Mouse (Mus musculus): Measurements from ENCODE around the gene Chst13. TPM values are rescaled to one million over a fixed set of nuclear protein-coding genes. Genes with fewer than 3 reads are reported as not detected.

Gene Chst13
- polyA plus RNA-seq, 1 experiment = 0.05 TPM

DNA sequence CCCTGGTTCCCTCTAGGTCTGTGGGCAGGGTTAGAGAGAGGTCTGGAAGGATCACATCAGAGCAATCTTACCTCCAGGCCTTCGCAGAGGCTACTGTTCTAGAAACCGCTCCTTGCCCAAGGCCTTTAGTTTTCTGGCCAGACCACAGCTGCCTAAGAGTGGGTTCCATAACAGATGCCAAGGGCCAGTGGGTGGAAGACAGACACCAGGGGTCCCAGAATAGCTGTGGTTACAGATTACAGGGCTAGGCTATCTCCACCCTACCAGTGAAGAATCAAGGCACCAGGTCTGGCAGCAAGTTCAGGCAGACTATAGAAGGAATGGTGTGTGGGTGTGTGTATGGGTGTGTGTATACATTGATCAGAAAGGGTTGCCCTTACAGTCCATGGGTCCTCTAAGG is 6.0 kb downstream of the Chst13 start:
- H3K79me3 ChIP-seq (ENCODE audit: low read depth) = no peaks in the 10 kb centered on the region
- no peaks in the 10 kb centered on the region for H3K27me3 ChIP-seq (ENCODE audit: control insufficient read depth, insufficient read depth, insufficient read length)
- TF ChIP-seq CTCF (IDR thresholded peaks at IDR 0.05; ENCODE audit: control insufficient read depth, insufficient read depth, insufficient read length) = no peak
- no peak for TF ChIP-seq MAX (IDR thresholded peaks at IDR 0.05)
- TF ChIP-seq CEBPB (IDR thresholded peaks at IDR 0.05; ENCODE audit: low read depth) = no peak
- no peak for TF ChIP-seq MYOD1 (IDR thresholded peaks at IDR 0.05; ENCODE audit: control insufficient read depth, insufficient read length, low read depth)
- TF ChIP-seq MYOG (IDR thresholded peaks at IDR 0.05; ENCODE audit: control insufficient read depth, extremely low read depth, insufficient read length) = no peak
- TF ChIP-seq FOSL1 (IDR thresholded peaks at IDR 0.05; ENCODE audit: insufficient read depth, low read length, poor library complexity, severe bottlenecking) = no peak
- TF ChIP-seq USF1 (IDR thresholded peaks at IDR 0.05; ENCODE audit: low read depth) = no peak
- H3ac ChIP-seq (ENCODE audit: control insufficient read depth, insufficient read length, low read depth) = no peak overlapping the region
- no peaks in the 10 kb centered on the region for H3K36me3 ChIP-seq (ENCODE audit: control insufficient read depth, insufficient read depth)
- no peaks in the 10 kb centered on the region for H3K79me2 ChIP-seq (ENCODE audit: control insufficient read depth, insufficient read depth)
- H3K4me3 ChIP-seq (ENCODE audit: insufficient read depth, poor library complexity, severe bottlenecking) = no peak overlapping the region

DNA sequence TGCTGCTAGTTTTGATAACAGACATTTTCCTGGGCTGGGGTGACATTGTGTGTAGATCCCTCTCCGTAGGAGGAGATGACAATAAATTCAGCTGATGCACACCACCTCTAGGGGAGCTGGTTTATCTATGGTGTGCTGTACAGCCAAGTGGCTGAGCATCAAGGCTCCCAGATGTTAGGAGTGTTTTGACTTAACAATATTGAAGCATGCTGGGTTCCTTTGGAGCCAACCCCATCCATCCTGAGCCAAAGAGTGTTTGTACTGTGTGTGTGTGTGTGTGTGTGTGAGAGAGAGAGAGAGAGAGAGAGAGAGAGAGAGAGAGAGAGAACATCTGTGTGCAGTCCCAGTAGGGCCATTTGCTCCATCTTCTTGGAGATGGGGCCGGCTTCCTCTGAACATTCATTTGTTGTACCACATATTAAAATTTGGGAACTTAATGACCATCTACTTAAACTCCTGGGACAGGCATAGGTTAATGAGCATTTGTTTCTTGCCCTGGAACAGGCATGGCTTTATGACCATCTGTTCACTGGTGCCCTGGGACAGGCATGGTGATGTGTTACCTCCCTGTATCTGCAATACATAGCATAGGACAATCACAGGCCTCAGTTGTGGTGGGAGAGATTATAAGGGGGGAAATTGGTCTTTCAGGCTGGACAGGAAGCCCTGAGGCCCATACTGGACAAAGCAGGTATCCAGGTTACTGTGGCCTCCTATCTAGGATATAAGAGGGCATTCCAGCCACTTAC is 7.3 kb downstream of the Chst13 start:
- H3K27me3 ChIP-seq (ENCODE audit: control insufficient read depth, insufficient read depth, insufficient read length) = no peaks in the 10 kb centered on the region
- no peaks in the 10 kb centered on the region for H3K79me3 ChIP-seq (ENCODE audit: low read depth)
- TF ChIP-seq FOSL1 (IDR thresholded peaks at IDR 0.05; ENCODE audit: insufficient read depth, low read length, poor library complexity, severe bottlenecking) (no peak), MAX (IDR thresholded peaks at IDR 0.05) (no peak), CTCF (IDR thresholded peaks at IDR 0.05; ENCODE audit: control insufficient read depth, insufficient read depth, insufficient read length) (no peak), USF1 (IDR thresholded peaks at IDR 0.05; ENCODE audit: low read depth) (no peak), CEBPB (IDR thresholded peaks at IDR 0.05; ENCODE audit: low read depth) (no peak), MYOD1 (IDR thresholded peaks at IDR 0.05; ENCODE audit: control insufficient read depth, insufficient read length, low read depth) (no peak), MYOG (IDR thresholded peaks at IDR 0.05; ENCODE audit: control insufficient read depth, extremely low read depth, insufficient read length) (no peak)
- H3K4me3 ChIP-seq (ENCODE audit: insufficient read depth, poor library complexity, severe bottlenecking) = no peak overlapping the region
- H3K36me3 ChIP-seq (ENCODE audit: control insufficient read depth, insufficient read depth) = no peaks in the 10 kb centered on the region
- no peaks in the 10 kb centered on the region for H3K79me2 ChIP-seq (ENCODE audit: control insufficient read depth, insufficient read depth)
- no peak overlapping the region for H3ac ChIP-seq (ENCODE audit: control insufficient read depth, insufficient read length, low read depth)

DNA sequence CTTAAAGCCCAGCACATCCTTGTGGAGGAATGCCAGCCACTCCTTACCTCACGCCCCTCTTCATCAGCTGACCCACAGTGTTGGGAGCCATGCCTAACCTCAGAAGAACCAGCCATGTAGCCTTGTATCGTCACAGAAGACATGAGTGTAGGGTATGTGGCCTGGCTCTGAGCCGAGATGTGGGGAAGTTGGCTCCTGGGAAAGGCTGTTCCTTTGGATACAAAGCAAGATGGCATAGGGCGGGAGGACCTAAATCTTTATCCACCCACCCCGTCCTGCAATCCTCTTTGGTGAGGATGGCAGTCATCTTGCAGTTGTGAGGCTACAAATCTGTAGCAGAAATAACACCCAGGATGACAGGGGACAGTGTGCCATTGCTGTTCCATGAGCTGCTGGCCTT is 9.0 kb downstream of the Chst13 start:
- H3K79me3 ChIP-seq (ENCODE audit: low read depth) = no peaks in the 10 kb centered on the region
- no peak overlapping the region for H3K4me3 ChIP-seq (ENCODE audit: insufficient read depth, poor library complexity, severe bottlenecking)
- TF ChIP-seq CEBPB (IDR thresholded peaks at IDR 0.05; ENCODE audit: low read depth) (no peak), CTCF (IDR thresholded peaks at IDR 0.05; ENCODE audit: control insufficient read depth, insufficient read depth, insufficient read length) (no peak), MAX (IDR thresholded peaks at IDR 0.05) (no peak), MYOD1 (IDR thresholded peaks at IDR 0.05; ENCODE audit: control insufficient read depth, insufficient read length, low read depth) (no peak), USF1 (IDR thresholded peaks at IDR 0.05; ENCODE audit: low read depth) (no peak), FOSL1 (IDR thresholded peaks at IDR 0.05; ENCODE audit: insufficient read depth, low read length, poor library complexity, severe bottlenecking) (no peak), MYOG (IDR thresholded peaks at IDR 0.05; ENCODE audit: control insufficient read depth, extremely low read depth, insufficient read length) (no peak)
- H3ac ChIP-seq (ENCODE audit: control insufficient read depth, insufficient read length, low read depth) = no peak overlapping the region
- no peaks in the 10 kb centered on the region for H3K27me3 ChIP-seq (ENCODE audit: control insufficient read depth, insufficient read depth, insufficient read length)
- H3K36me3 ChIP-seq (ENCODE audit: control insufficient read depth, insufficient read depth) = no peaks in the 10 kb centered on the region
- no peaks in the 10 kb centered on the region for H3K79me2 ChIP-seq (ENCODE audit: control insufficient read depth, insufficient read depth)

DNA sequence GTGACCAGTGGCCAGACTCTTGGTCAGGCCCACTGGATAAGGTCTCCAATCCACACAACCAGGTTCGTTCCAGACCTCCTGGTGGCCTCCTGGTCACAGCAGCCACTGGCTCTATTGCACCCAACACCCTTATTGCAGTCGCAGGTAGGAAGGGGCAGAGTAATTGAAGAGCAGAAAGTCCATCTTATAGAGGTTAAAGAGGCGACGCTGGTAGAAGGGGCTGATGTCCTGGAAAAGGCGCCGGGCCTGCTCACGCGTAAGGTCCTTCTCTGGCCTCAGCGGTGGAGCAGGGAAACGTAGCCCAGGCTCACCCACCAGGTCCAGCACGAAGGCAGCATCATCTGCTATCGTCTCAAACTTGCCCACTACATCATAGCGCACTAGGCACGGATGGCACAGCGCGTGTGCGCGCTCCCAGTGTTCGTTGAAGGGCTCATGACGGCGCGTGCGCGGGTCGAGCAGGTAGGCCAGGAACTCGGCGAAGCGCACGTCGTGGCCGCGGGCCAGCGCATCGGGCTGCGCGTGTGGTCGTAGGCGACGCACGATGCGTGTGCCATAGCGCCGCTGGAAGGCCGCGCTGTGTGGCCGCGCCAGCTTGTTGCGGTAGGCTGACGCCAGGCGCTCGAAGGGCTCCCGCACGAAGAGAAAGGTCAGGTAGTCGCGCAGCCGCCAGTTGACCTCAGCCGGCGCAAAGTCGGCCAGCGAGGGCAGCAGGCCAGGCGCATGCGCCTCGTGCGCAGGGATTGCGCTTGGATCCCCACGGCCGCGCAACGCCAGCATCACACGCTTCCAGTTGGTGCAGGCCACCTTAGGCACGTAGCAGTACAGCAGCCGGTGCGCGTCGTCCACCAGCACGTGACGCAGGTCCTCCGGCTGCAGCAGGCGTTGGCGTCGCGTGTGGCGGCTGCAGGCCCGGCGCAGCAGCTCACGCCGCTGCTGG is 15.9 kb downstream of the Chst13 start:
- H3K4me3 ChIP-seq (ENCODE audit: insufficient read depth, poor library complexity, severe bottlenecking) = no peak overlapping the region
- no peaks in the 10 kb centered on the region for H3K79me3 ChIP-seq (ENCODE audit: low read depth)
- no peaks in the 10 kb centered on the region for H3K27me3 ChIP-seq (ENCODE audit: control insufficient read depth, insufficient read depth, insufficient read length)
- H3ac ChIP-seq (ENCODE audit: control insufficient read depth, insufficient read length, low read depth) = no peak overlapping the region
- H3K79me2 ChIP-seq (ENCODE audit: control insufficient read depth, insufficient read depth) = no peaks in the 10 kb centered on the region
- no peaks in the 10 kb centered on the region for H3K36me3 ChIP-seq (ENCODE audit: control insufficient read depth, insufficient read depth)
- TF ChIP-seq CTCF (IDR thresholded peaks at IDR 0.05; ENCODE audit: control insufficient read depth, insufficient read depth, insufficient read length) (no peak), MAX (IDR thresholded peaks at IDR 0.05) (no peak), USF1 (IDR thresholded peaks at IDR 0.05; ENCODE audit: low read depth) (no peak), FOSL1 (IDR thresholded peaks at IDR 0.05; ENCODE audit: insufficient read depth, low read length, poor library complexity, severe bottlenecking) (no peak), MYOD1 (IDR thresholded peaks at IDR 0.05; ENCODE audit: control insufficient read depth, insufficient read length, low read depth) (no peak), CEBPB (IDR thresholded peaks at IDR 0.05; ENCODE audit: low read depth) (no peak), MYOG (IDR thresholded peaks at IDR 0.05; ENCODE audit: control insufficient read depth, extremely low read depth, insufficient read length) (no peak)

- H3K27me3 ChIP-seq (ENCODE audit: control insufficient read depth, insufficient read depth, insufficient read length) = no peaks in the 10 kb centered on the region
- no peaks in the 10 kb centered on the region for H3K79me3 ChIP-seq (ENCODE audit: low read depth)
- H3K36me3 ChIP-seq (ENCODE audit: control insufficient read depth, insufficient read depth) = no peaks in the 10 kb centered on the region
- no peak overlapping the region for H3ac ChIP-seq (ENCODE audit: control insufficient read depth, insufficient read length, low read depth)
- H3K4me3 ChIP-seq (ENCODE audit: insufficient read depth, poor library complexity, severe bottlenecking) = no peak overlapping the region
- TF ChIP-seq MYOG (IDR thresholded peaks at IDR 0.05; ENCODE audit: control insufficient read depth, extremely low read depth, insufficient read length) (no peak), CEBPB (IDR thresholded peaks at IDR 0.05; ENCODE audit: low read depth) (no peak), CTCF (IDR thresholded peaks at IDR 0.05; ENCODE audit: control insufficient read depth, insufficient read depth, insufficient read length) (no peak), USF1 (IDR thresholded peaks at IDR 0.05; ENCODE audit: low read depth) (no peak), MAX (IDR thresholded peaks at IDR 0.05) (no peak), FOSL1 (IDR thresholded peaks at IDR 0.05; ENCODE audit: insufficient read depth, low read length, poor library complexity, severe bottlenecking) (no peak), MYOD1 (IDR thresholded peaks at IDR 0.05; ENCODE audit: control insufficient read depth, insufficient read length, low read depth) (no peak)
- H3K79me2 ChIP-seq (ENCODE audit: control insufficient read depth, insufficient read depth) = no peaks in the 10 kb centered on the region
Measured at GRCm38 (mm10) chr6:90306315-90306975, 18.5 kb downstream of the Chst13 start.
